Mouse (Mus musculus): ENCODE data around the gene Rhbdd2. TPM values are rescaled to one million over a fixed set of nuclear protein-coding genes. Genes with fewer than 3 reads are reported as not detected.

The Rhbdd2 gene
- total RNA-seq, 1 experiment: 15.7 TPM

GRCm38 (mm10) chr5:135646038-135646437 lies 13.6 kb downstream of the Rhbdd2 start:
- peaks cover 16 to 27% of the 10 kb centered on the region in 2 experiments for H3K4me1 ChIP-seq (ENCODE audit: control insufficient read depth in 2 of 2, insufficient read depth in 2 of 2, low read length in 2 of 2, poor library complexity in 1 of 2)
- no peak overlapping the region for H3K4me3 ChIP-seq (ENCODE audit: insufficient read depth in 1 of 2, low read depth in 1 of 2, low read length in 2 of 2, poor library complexity in 1 of 2, severe bottlenecking in 1 of 2)
- H3K27ac ChIP-seq (ENCODE audit: insufficient read depth, low read depth, low read length, poor library complexity, severe bottlenecking): no peak overlapping the region; the same call in 1 of the 2 replicates
- no peak overlapping the region for H3K9ac ChIP-seq (ENCODE audit: insufficient read depth, low read depth, low read length, poor library complexity, severe bottlenecking)
- DNase-seq (ENCODE audit: low read depth, low spot score): no peak
- H3K36me3 ChIP-seq (ENCODE audit: control insufficient read depth, insufficient read depth, low read length, poor library complexity, severe bottlenecking): peaks cover 4% of the 10 kb centered on the region; the same call in 1 of the 2 replicates
- TF ChIP-seq HCFC1 (IDR thresholded peaks at IDR 0.05; ENCODE audit: borderline replicate concordance, insufficient read depth, low read length) (no peak), ZNF384 (IDR thresholded peaks at IDR 0.05; ENCODE audit: low read depth, low read length) (no peak), MAFK (IDR thresholded peaks at IDR 0.05; ENCODE audit: insufficient read depth, low read depth, low read length) (no peak), CHD2 (IDR thresholded peaks at IDR 0.05; ENCODE audit: low read depth, low read length) (no peak), ZC3H11A (IDR thresholded peaks at IDR 0.05; ENCODE audit: borderline replicate concordance, low read depth, low read length) (no peak)
- H3K9me3 ChIP-seq (ENCODE audit: control insufficient read depth, insufficient read depth, low read depth, low read length): no peaks in the 10 kb centered on the region
- in situ Hi-C loops (cut with MboI; ENCODE audit: low sequenced_read_pairs in 2 of 2, unreplicated experiment in 2 of 2): no loop called here

- DNase-seq (ENCODE audit: low read depth, low spot score): no peak
- Histone ChIP-seq H3K27ac (ENCODE audit: insufficient read depth, low read depth, low read length, poor library complexity, severe bottlenecking) (peak overlapping the region; percentile 40), H3K4me1 (ENCODE audit: control insufficient read depth in 2 of 2, insufficient read depth in 2 of 2, low read length in 2 of 2, poor library complexity in 1 of 2) (peaks cover 3 to 31% of the 10 kb centered on the region in 2 experiments), H3K9me3 (ENCODE audit: control insufficient read depth, insufficient read depth, low read depth, low read length) (no peaks in the 10 kb centered on the region), H3K4me3 (ENCODE audit: insufficient read depth in 1 of 2, low read depth in 1 of 2, low read length in 2 of 2, poor library complexity in 1 of 2, severe bottlenecking in 1 of 2) (no peak overlapping the region), H3K36me3 (ENCODE audit: control insufficient read depth, insufficient read depth, low read length, poor library complexity, severe bottlenecking) (no peaks in the 10 kb centered on the region), H3K9ac (ENCODE audit: insufficient read depth, low read depth, low read length, poor library complexity, severe bottlenecking) (no peak overlapping the region; the same call in 1 of the 2 replicates)
- TF ChIP-seq MAFK (IDR thresholded peaks at IDR 0.05; ENCODE audit: insufficient read depth, low read depth, low read length) (peak; percentile 87), ZNF384 (IDR thresholded peaks at IDR 0.05; ENCODE audit: low read depth, low read length) (no peak)
- in situ Hi-C loops (cut with MboI; ENCODE audit: low sequenced_read_pairs in 2 of 2, unreplicated experiment in 2 of 2): no loop called here
Measured at GRCm38 (mm10) chr5:135648461-135649308, 16.3 kb downstream of the Rhbdd2 start.

GRCm38 (mm10) chr5:135649309-135649633 lies 16.9 kb downstream of the Rhbdd2 start:
- no peak overlapping the region for H3K27ac ChIP-seq (ENCODE audit: insufficient read depth, low read depth, low read length, poor library complexity, severe bottlenecking)
- TF ChIP-seq MAFK (IDR thresholded peaks at IDR 0.05; ENCODE audit: insufficient read depth, low read depth, low read length) (no peak), HCFC1 (IDR thresholded peaks at IDR 0.05; ENCODE audit: borderline replicate concordance, insufficient read depth, low read length) (no peak)
- no peak overlapping the region; the same call in 1 of the 2 replicates for H3K9ac ChIP-seq (ENCODE audit: insufficient read depth, low read depth, low read length, poor library complexity, severe bottlenecking)
- H3K9me3 ChIP-seq (ENCODE audit: control insufficient read depth, insufficient read depth, low read depth, low read length): no peaks in the 10 kb centered on the region
- in situ Hi-C loops (cut with MboI; ENCODE audit: low sequenced_read_pairs in 2 of 2, unreplicated experiment in 2 of 2): no loop called here
- no peak for DNase-seq (ENCODE audit: low read depth, low spot score)
- H3K4me3 ChIP-seq (ENCODE audit: insufficient read depth in 1 of 2, low read depth in 1 of 2, low read length in 2 of 2, poor library complexity in 1 of 2, severe bottlenecking in 1 of 2): no peak overlapping the region
- H3K4me1 ChIP-seq (ENCODE audit: control insufficient read depth in 2 of 2, insufficient read depth in 2 of 2, low read length in 2 of 2, poor library complexity in 1 of 2): peaks cover 3 to 27% of the 10 kb centered on the region in 2 experiments
- no peaks in the 10 kb centered on the region for H3K36me3 ChIP-seq (ENCODE audit: control insufficient read depth, insufficient read depth, low read length, poor library complexity, severe bottlenecking)

GRCm38 (mm10) chr5:135651536-135651935 lies 19.1 kb downstream of the Rhbdd2 start:
- H3K4me3 ChIP-seq (ENCODE audit: insufficient read depth in 1 of 2, low read depth in 1 of 2, low read length in 2 of 2, poor library complexity in 1 of 2, severe bottlenecking in 1 of 2): no peak overlapping the region
- no peak for TF ChIP-seq ZC3H11A (IDR thresholded peaks at IDR 0.05; ENCODE audit: borderline replicate concordance, low read depth, low read length)
- no peak for TF ChIP-seq ZNF384 (IDR thresholded peaks at IDR 0.05; ENCODE audit: low read depth, low read length)
- TF ChIP-seq HCFC1 (IDR thresholded peaks at IDR 0.05; ENCODE audit: borderline replicate concordance, insufficient read depth, low read length): no peak
- no peak for TF ChIP-seq MAFK (IDR thresholded peaks at IDR 0.05; ENCODE audit: insufficient read depth, low read depth, low read length)
- no peak for DNase-seq (ENCODE audit: low read depth, low spot score)
- no peaks in the 10 kb centered on the region for H3K9me3 ChIP-seq (ENCODE audit: control insufficient read depth, insufficient read depth, low read depth, low read length)
- peaks cover 9 to 27% of the 10 kb centered on the region in 2 experiments for H3K4me1 ChIP-seq (ENCODE audit: control insufficient read depth in 2 of 2, insufficient read depth in 2 of 2, low read length in 2 of 2, poor library complexity in 1 of 2)
- H3K36me3 ChIP-seq (ENCODE audit: control insufficient read depth, insufficient read depth, low read length, poor library complexity, severe bottlenecking): no peaks in the 10 kb centered on the region
- in situ Hi-C loops (cut with MboI; ENCODE audit: low sequenced_read_pairs in 2 of 2, unreplicated experiment in 2 of 2): no loop called here
- no peak overlapping the region for H3K9ac ChIP-seq (ENCODE audit: insufficient read depth, low read depth, low read length, poor library complexity, severe bottlenecking)
- no peak overlapping the region for H3K27ac ChIP-seq (ENCODE audit: insufficient read depth, low read depth, low read length, poor library complexity, severe bottlenecking)

- no peaks in the 10 kb centered on the region for H3K36me3 ChIP-seq (ENCODE audit: control insufficient read depth, insufficient read depth, low read length, poor library complexity, severe bottlenecking)
- no peaks in the 10 kb centered on the region for H3K9me3 ChIP-seq (ENCODE audit: control insufficient read depth, insufficient read depth, low read depth, low read length)
- DNase-seq (ENCODE audit: low read depth, low spot score): no peak
- H3K27ac ChIP-seq (ENCODE audit: insufficient read depth, low read depth, low read length, poor library complexity, severe bottlenecking): no peak overlapping the region
- H3K4me1 ChIP-seq (ENCODE audit: control insufficient read depth in 2 of 2, insufficient read depth in 2 of 2, low read length in 2 of 2, poor library complexity in 1 of 2): peaks cover 9 to 32% of the 10 kb centered on the region in 2 experiments
- H3K4me3 ChIP-seq (ENCODE audit: insufficient read depth in 1 of 2, low read depth in 1 of 2, low read length in 2 of 2, poor library complexity in 1 of 2, severe bottlenecking in 1 of 2): no peak overlapping the region
- TF ChIP-seq ZNF384 (IDR thresholded peaks at IDR 0.05; ENCODE audit: low read depth, low read length) (no peak), MAFK (IDR thresholded peaks at IDR 0.05; ENCODE audit: insufficient read depth, low read depth, low read length) (no peak), ZC3H11A (IDR thresholded peaks at IDR 0.05; ENCODE audit: borderline replicate concordance, low read depth, low read length) (no peak), CHD2 (IDR thresholded peaks at IDR 0.05; ENCODE audit: low read depth, low read length) (no peak), HCFC1 (IDR thresholded peaks at IDR 0.05; ENCODE audit: borderline replicate concordance, insufficient read depth, low read length) (no peak)
- in situ Hi-C loops (cut with MboI; ENCODE audit: low sequenced_read_pairs in 2 of 2, unreplicated experiment in 2 of 2): no loop called here
- H3K9ac ChIP-seq (ENCODE audit: insufficient read depth, low read depth, low read length, poor library complexity, severe bottlenecking): no peak overlapping the region
Measured at GRCm38 (mm10) chr5:135653209-135653608, 20.8 kb downstream of the Rhbdd2 start.

All from ES-E14 (cell line).